Mouse (Mus musculus) retina, postnatal 7 days (tissue): ENCODE results near the gene Rbp4.

Experiments used
- DNase-seq: peaks from one replicate; pipeline ENCODE4 v3.0.0-alpha.2; 2012; ENCODE audit warnings: low read depth, low spot score

The Rbp4 gene

GRCm38 (mm10) chr19:38125219-38125610 lies at the start of gene Rbp4:
Gene Rbp4 (minus strand): TSS chr19:38125281.
- DNase-seq, result no peak

- no peak for DNase-seq
Observed at GRCm38 (mm10) chr19:38164633-38165032, 39.6 kb upstream of the Rbp4 start.

- no peak for DNase-seq
Observed at GRCm38 (mm10) chr19:38161648-38162354, 36.7 kb upstream of the Rbp4 start.

GRCm38 (mm10) chr19:38156243-38156642 lies 31.2 kb upstream of the Rbp4 start:
- DNase-seq, result no peak

DNA sequence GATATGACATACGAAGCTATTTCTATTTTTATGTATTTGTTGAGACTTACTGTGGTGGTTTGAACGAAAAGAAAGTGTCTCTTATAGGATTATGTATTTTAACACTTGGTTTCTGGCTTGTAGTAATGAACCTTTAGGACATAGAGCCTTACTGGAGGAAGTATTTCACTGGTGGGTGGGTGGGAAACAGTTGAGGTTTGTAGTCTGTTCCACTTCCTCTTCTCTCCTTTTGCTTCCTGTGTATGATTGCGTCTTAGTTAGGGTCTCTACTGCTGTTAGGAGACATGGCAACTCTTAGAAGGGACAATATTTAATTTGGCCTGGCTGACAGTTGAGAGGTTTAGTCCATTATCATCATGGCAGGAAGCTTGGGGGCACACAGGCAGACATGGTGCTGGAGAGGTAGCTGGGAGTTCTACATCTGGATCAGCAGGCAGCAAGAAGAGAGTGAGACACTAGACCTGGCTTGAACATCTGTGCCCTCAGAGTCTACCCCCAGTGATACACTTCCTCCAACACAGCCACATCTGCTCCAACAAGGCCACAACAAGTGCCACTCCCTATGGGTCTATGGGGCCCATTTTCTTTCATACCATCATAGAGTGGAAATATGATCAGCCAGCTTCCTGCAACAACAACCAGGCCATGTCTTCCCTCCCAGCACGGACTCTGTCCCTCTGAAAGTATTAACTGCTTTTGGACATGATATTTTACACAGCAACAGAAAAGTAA lies 18.6 kb upstream of the Rbp4 start:
- DNase-seq, result no peak

- no peak for DNase-seq
Observed at GRCm38 (mm10) chr19:38134806-38135205, 9.7 kb upstream of the Rbp4 start.

GRCm38 (mm10) chr19:38133986-38134385 lies 8.9 kb upstream of the Rbp4 start:
- no peak for DNase-seq

GRCm38 (mm10) chr19:38132481-38132880 lies 7.4 kb upstream of the Rbp4 start, which contains the start of gene Pde6c:
Gene Pde6c (plus strand): TSS chr19:38132781.
- no peak for DNase-seq

- no peak for DNase-seq
Observed at GRCm38 (mm10) chr19:38126656-38127055, 1.6 kb upstream of the Rbp4 start.

DNA sequence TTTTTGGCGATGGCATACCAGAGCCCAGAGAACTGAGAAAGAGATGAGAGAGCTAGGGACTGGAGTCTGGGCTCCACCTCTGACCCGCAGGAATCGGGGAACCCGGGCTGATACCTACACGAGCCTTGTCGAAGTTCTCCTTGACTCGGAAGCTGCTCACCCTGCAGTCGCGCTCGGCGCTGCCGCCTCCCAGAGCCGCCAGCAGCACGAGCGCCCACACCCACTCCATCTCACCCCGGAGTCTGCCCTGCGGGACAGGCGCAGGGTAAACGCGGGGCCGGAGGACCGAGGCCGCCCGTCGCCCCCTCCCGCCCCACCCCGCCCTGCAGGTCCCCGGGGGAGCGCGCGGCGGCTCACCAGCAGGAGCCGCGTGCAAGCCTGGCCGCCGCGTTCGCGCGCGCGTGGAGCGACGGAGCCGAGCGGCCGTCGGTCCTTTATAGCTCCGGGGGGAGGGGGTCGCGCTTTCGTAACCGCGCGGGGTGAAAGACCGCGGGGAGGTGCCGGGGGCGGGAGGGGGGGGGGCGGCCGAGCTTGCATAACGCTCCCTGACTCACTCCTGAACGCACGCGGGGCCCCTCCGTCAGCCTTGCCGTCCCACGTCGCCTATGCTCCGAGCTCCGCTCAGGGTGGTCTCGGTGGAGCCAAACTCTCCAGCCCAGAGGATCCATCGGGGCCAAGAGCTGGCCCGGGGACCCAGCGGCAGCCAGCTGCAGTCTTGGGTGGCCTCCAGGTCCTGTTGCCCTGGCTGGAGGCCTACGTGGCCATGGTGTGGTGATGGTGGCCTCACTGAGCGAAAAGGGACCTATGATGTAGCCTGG lies 471 bp downstream of the Rbp4 start:
- no peak for DNase-seq

DNA sequence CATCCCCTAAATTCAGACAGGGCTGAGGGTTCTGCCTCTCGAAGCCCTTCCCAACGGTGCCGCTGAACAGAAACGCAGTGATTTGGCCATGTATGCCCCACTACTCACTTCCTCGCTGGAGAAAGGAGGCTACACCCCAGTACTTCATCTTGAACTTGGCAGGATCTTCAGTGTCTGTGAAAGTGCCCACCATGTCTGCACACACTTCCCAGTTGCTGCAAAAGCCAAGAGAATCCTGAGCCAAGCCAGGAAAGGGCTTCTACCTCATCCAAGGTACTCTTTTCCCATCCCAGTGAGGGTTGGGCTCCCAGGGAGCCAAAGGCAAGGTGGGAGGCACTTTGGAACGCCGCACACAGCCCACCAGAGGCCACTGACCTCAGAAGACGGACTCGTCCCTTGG lies 1.2 kb downstream of the Rbp4 start:
- no peak for DNase-seq

GRCm38 (mm10) chr19:38120123-38120760 lies 4.8 kb downstream of the Rbp4 start:
- no peak for DNase-seq

DNA sequence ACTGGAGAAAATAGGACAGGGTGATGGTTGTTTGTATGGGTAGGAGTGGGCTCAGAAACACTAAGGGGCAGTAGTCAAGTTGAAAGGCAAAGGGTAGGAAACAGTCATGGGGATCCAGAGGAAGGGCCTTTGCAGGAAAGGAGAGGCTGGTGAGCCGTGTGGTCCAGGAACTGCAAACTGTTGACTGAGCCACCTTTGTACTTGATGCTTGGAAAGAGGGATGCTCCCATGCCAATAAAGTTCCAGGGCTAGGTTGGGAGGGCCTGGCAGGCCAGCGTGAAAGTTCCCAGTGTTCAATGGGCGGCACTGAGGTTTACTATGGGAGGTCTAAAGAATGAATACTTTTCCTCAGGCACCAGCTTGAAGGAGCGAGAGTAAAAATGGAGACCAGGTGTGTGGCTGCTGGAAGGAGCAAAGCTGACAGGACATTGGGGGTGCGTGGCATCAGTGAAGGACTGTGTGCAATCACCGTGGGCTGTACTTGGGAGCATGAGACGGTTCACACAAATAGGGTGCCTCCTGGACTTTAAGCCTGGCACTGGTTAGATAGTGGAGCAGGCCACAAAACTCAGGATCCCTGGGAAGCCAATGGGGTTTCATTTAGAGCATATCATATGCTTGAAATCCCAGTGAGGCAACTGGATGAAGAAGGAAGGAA lies 10.1 kb downstream of the Rbp4 start:
- DNase-seq, result no peak

DNA sequence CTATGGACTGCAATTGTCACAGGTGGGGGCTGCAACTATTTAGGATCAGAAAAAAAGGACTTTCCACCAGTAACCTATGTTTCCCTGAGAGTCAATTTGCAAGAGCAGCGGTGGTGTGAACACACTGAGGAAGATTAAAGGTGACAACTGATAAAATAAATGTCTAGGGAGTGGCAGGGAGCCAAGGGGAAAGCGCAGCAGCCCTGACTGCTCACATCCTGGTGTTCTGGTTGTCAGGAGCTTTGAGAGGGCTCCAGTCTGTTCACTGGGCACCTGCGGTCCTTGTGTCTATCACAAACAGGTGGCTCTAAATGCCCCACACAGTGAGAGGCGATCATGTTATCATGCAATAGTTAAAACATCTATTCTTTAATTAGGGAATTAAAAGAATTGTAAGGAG lies 12.5 kb downstream of the Rbp4 start:
- DNase-seq, result no peak

GRCm38 (mm10) chr19:38111056-38111455 lies 14.0 kb downstream of the Rbp4 start:
- no peak for DNase-seq

DNA sequence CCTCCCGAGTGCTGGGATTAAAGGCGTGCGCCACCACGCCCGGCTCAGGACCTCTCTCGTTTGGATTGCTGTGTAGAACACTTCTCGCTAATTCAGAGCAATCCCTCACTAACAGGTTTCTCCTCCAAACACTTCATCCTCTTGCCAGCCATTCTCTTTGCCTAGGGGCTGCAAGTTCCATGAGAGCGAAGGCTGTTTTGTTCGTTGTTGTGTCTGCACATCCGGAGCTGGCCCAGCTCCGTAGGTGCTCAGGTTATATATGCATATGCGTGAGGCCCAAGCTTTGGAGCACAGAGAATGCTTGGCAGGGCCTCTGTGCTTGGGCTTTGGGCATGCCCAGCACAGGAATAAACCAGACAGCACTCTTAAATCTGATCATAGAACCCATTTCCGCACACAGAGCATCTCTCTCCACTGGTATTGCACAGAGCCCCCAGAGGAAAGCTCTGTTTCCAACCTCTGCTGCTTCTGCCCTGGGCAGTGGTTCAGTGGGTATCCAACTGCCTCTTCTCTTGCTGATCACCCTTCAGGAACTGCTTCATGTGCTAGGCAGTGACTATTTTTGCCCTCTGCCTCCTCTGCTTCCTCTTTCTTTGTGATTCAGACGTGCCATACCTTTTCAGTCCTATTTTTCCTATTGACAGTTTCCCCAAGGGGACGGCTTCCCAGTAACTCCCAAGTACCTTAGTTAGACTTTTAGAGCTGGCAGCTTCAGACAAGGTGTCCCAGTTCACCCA lies 15.4 kb downstream of the Rbp4 start:
- DNase-seq, result no peak

DNA sequence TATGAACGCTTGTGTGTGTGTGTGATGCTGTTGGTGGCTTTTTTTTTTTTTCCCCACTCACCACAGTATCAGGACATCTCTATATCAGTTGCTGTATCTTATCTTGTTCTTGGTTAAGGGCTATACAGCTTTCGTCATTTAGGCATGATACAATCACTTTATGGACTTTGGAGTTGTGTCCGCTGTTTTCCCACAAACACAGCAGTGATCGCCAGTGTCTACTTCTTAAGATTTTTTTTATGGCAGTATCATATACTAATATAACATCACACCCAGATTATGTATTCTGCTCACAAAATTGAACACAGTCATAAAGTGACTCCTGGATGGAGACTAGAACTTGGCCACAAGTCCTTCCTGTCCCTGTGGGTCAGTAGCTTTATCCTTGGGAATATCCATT lies 17.2 kb downstream of the Rbp4 start:
- DNase-seq, result no peak

DNA sequence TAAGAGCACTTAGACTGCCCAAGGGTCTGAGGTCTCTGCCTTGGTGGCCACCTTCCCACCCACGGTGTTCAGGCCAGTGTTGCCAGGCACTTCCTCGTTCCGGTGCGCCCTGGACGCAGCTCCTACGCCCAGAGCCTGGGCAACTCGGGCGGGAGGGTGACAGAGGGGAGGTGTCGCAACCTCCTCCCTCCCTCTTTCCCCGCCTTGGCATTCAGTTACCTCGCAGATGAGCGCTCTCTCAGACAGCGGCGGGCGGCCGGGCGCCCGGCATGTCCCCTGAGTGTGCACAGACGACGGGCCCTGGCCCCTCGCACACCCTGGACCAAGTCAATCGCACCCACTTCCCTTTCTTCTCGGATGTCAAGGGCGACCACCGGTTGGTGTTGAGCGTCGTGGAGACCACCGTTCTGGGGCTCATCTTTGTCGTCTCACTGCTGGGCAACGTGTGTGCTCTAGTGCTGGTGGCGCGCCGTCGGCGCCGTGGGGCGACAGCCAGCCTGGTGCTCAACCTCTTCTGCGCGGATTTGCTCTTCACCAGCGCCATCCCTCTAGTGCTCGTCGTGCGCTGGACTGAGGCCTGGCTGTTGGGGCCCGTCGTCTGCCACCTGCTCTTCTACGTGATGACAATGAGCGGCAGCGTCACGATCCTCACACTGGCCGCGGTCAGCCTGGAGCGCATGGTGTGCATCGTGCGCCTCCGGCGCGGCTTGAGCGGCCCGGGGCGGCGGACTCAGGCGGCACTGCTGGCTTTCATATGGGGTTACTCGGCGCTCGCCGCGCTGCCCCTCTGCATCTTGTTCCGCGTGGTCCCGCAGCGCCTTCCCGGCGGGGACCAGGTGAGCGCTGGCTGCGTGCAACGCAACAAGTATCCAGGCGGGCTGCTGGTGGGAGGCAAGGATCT lies 28.0 kb downstream of the Rbp4 start, which contains the start of gene Ffar4:
TSS of gene Ffar4 (plus strand) at position 214 of the 901 bp plus-strand sequence.
- DNase-seq, result no peak

DNA sequence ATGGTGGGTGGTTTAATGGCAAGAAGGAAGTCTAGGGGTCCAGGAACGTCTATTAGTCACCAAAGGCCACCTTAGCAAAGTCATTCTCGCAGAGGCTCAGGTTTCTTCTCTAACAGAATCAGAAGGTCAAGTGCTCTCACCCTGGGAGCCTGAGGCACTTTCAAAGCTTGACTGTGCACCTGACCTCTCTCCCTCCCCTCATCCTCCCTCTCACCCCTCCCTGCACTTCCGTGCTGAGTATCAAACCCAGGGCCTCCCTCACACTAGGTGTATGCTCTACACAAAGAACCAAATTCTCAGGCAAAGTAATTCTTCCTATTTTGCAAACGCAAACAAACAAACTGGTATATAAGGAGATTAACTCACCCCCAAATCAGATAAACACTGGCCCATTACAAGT lies 28.9 kb downstream of the Rbp4 start:
- DNase-seq, result no peak
